7 mouse cellular contexts compared by ENCODE assay signal in genomic region chr4:135246866-135247756, GRCm38 (mm10). TPM values are rescaled to one million over a fixed set of nuclear protein-coding genes. Genes with fewer than 3 reads are reported as not detected.
DNase-seq lines count a peak whose midpoint lies in the region; ATAC-seq and TF ChIP-seq lines count a peak whose summit lies in the region.

No protein-coding gene starts in this region.

- peak overlapping the region; percentile 55 for H3K27ac ChIP-seq in hindbrain, embryonic 13.5 days
- no peak overlapping the region for H3K27ac ChIP-seq in hindbrain, postnatal 0 days
- peak overlapping the region; percentile 38; the same call in 1 of the 2 replicates for H3K27ac ChIP-seq in limb, embryonic 15.5 days

- H3K9me3 ChIP-seq in hindbrain, embryonic 13.5 days = 0 out of 2 replicates have a peak, but pooled peaks cover 3% of the 10 kb centered on the region
- no peaks in the 10 kb centered on the region for H3K9me3 ChIP-seq in hindbrain, postnatal 0 days (ENCODE audit: low read length)
- H3K9me3 ChIP-seq in limb, embryonic 15.5 days = no peaks in the 10 kb centered on the region

- H3K27me3 ChIP-seq in hindbrain, embryonic 13.5 days = no peaks in the 10 kb centered on the region
- H3K27me3 ChIP-seq in hindbrain, postnatal 0 days (ENCODE audit: insufficient read depth, low read length) = no peaks in the 10 kb centered on the region
- H3K27me3 ChIP-seq in limb, embryonic 15.5 days = no peaks in the 10 kb centered on the region

- H3K4me3 ChIP-seq in hindbrain, embryonic 13.5 days = no peak overlapping the region
- H3K4me3 ChIP-seq in hindbrain, postnatal 0 days (ENCODE audit: low read length) = no peak overlapping the region
- H3K4me3 ChIP-seq in limb, embryonic 15.5 days = no peak overlapping the region

- H3K4me1 ChIP-seq in hindbrain, embryonic 13.5 days (replicated peaks) = peaks cover 32% of the 10 kb centered on the region
- no peaks in the 10 kb centered on the region for H3K4me1 ChIP-seq in hindbrain, postnatal 0 days (ENCODE audit: insufficient read depth, low read length)
- H3K4me1 ChIP-seq in limb, embryonic 15.5 days = peaks cover 25% of the 10 kb centered on the region

- H3K9ac ChIP-seq in hindbrain, embryonic 13.5 days = no peak overlapping the region
- H3K9ac ChIP-seq in hindbrain, postnatal 0 days (replicated peaks; ENCODE audit: low read length) = no peak overlapping the region
- H3K9ac ChIP-seq in limb, embryonic 15.5 days = no peak overlapping the region

- DNase-seq in hindbrain, postnatal 0 days (ENCODE audit: low spot score) = no peak
- peak; percentile 43 to 44 for DNase-seq in right cerebral cortex, adult 2 months (ENCODE audit: low spot score in 2 of 2)
- DNase-seq in right cerebral cortex, postnatal 14 days = no peak
- DNase-seq in layer of hippocampus, postnatal 14 days (ENCODE audit: low spot score in 2 of 2) = no peak
- DNase-seq in cerebellum, adult 8-10 months = no peak

- no peak for ATAC-seq in hindbrain, embryonic 13.5 days (ENCODE audit: low FRiP score)
- no peak for ATAC-seq in hindbrain, postnatal 0 days
- ATAC-seq in limb, embryonic 15.5 days (ENCODE audit: insufficient number of reproducible peaks, low FRiP score, low TSS enrichment, low read depth) = 0 out of 2 replicates have a peak, but pooled peaks have one; percentile 46

- 64% methylated on average over 23 of the region's 23 CpGs for WGBS in hindbrain, embryonic 13.5 days
- 59% methylated on average over 23 of the region's 23 CpGs for WGBS in hindbrain, postnatal 0 days
- 49% methylated on average over 23 of the region's 23 CpGs for WGBS in limb, embryonic 15.5 days

- H3K36me3 ChIP-seq in hindbrain, embryonic 13.5 days = no peaks in the 10 kb centered on the region
- H3K36me3 ChIP-seq in hindbrain, postnatal 0 days (ENCODE audit: insufficient read depth, low read length) = no peaks in the 10 kb centered on the region
- no peaks in the 10 kb centered on the region for H3K36me3 ChIP-seq in limb, embryonic 15.5 days

- H3K4me2 ChIP-seq in hindbrain, embryonic 13.5 days = no peak overlapping the region
- H3K4me2 ChIP-seq in hindbrain, postnatal 0 days (ENCODE audit: low read depth, low read length) = no peak overlapping the region
- no peak overlapping the region for H3K4me2 ChIP-seq in limb, embryonic 15.5 days

- no peak for TF ChIP-seq CTCF in hindbrain, postnatal 0 days (IDR thresholded peaks at IDR 0.05; ENCODE audit: low read depth)

RNA-seq across cellular contexts. Expression of gene Clic4, which starts 25.5 kb away (rescaled TPM):
- polyA plus RNA-seq in hindbrain, embryonic 13.5 days (2015; fragmentation: Nextera tagmentation; extraction: Ambion mirVana) = 83.5 and 84.7 TPM in 2 replicates
- 64.7 and 70.1 TPM in 2 replicates for total RNA-seq in hindbrain, postnatal 0 days (2014; rRNA removed)
- polyA plus RNA-seq in hindbrain, postnatal 0 days (2015; fragmentation: Nextera tagmentation; extraction: Ambion mirVana) = 57.1 and 59.7 TPM in 2 replicates
- 117 and 133 TPM in 2 replicates for polyA plus RNA-seq in limb, embryonic 15.5 days (2015; fragmentation: Nextera tagmentation; extraction: Ambion mirVana)
- total RNA-seq in layer of hippocampus, postnatal 14 days (2021) = 10 to 100 TPM; 37.8 to 40.9 TPM

Comparison
In these comparisons a context has a peak if more than half of its experiments do, and no peak if none do; other contexts are left out.
1. DNase-seq: peak in right cerebral cortex, adult 2 months (2 of 2); none in hindbrain, postnatal 0 days (single experiment), right cerebral cortex, postnatal 14 days (single experiment), layer of hippocampus, postnatal 14 days (0 of 2) and cerebellum, adult 8-10 months (single experiment).